Mouse (Mus musculus) midbrain, embryonic 12.5 days (tissue): ENCODE data around the gene Mrnip. TPM values are rescaled to one million over a fixed set of nuclear protein-coding genes. Genes with fewer than 3 reads are reported as not detected.

ENCODE experiments used
- ATAC-seq: fragments of 200-750 bp; cut with Nextera tagmentation; 2 replicates; pipeline ENCODE4 v1.8.0; 2017; ENCODE audit warnings: low read depth, moderate TSS enrichment, moderate library complexity; ENCODE audit not compliant: low FRiP score
- H3K27ac ChIP-seq: fragments of 300-500 bp; sonication (generic); replicated peaks from 2 replicates; pipeline ENCODE4 v1.5.1; 2016; ENCODE audit warnings: mild to moderate bottlenecking
- H3K27me3 ChIP-seq: fragments of 300-500 bp; sonication (generic); 2 replicates; pipeline ENCODE4 v1.6.1; 2016; ENCODE audit warnings: mild to moderate bottlenecking
- H3K36me3 ChIP-seq: fragments of 300-500 bp; sonication (generic); 2 replicates; pipeline ENCODE4 v1.6.1; 2016
- H3K4me1 ChIP-seq: fragments of 300-500 bp; sonication (generic); 2 replicates; pipeline ENCODE4 v1.6.1; 2016
- H3K4me2 ChIP-seq: fragments of 300-500 bp; sonication (generic); replicated peaks from 2 replicates; pipeline ENCODE4 v1.6.1; 2016; ENCODE audit warnings: mild to moderate bottlenecking, moderate library complexity
- H3K4me3 ChIP-seq: fragments of 300-500 bp; sonication (generic); 2 replicates; pipeline ENCODE4 v1.5.1; 2016; ENCODE audit warnings: mild to moderate bottlenecking
- H3K9ac ChIP-seq: fragments of 300-500 bp; sonication (generic); replicated peaks from 2 replicates; pipeline ENCODE4 v1.6.1; 2016; ENCODE audit warnings: mild to moderate bottlenecking, moderate library complexity
- H3K9me3 ChIP-seq: fragments of 300-500 bp; sonication (generic); 2 replicates; pipeline ENCODE4 v1.6.1; 2016; ENCODE audit warnings: mild to moderate bottlenecking
- WGBS: fragments of 180-500 bp; shearing (Covaris S2); methylation state at CpG from one replicate; pipeline ENCODE4 v1.1.7; 2016; 5-methylcytosine and 5-hydroxymethylcytosine counted together
- microRNA-seq: library from miRNA; unstranded; fragments of <30 nt; microRNA quantifications from one replicate; pipeline ENCODE4, GENCODE M21; 2017
- polyA plus RNA-seq: library from polyadenylated mRNA; unstranded; fragments of >200 nt; fragmentation: Nextera tagmentation; extraction: Ambion mirVana; gene quantifications from 2 replicates; pipeline ENCODE4 v1.2.1, GENCODE M21; 2016

The Mrnip gene
- polyA plus RNA-seq, 1 experiment from 2014 or later: 23.3 TPM

GRCm38 (mm10) chr11:50248473-50249171 is 74.4 kb downstream of the Mrnip start:
- WGBS: 83% methylated on average over 7 of the region's 7 CpGs
- H3K9me3 ChIP-seq: no peaks in the 10 kb centered on the region
- H3K9ac ChIP-seq: no peak overlapping the region
- H3K27me3 ChIP-seq: no peaks in the 10 kb centered on the region
- no peak overlapping the region for H3K4me3 ChIP-seq
- H3K27ac ChIP-seq: no peak overlapping the region
- H3K4me2 ChIP-seq: no peak overlapping the region
- no peak for ATAC-seq
- H3K4me1 ChIP-seq: no peaks in the 10 kb centered on the region
- no peaks in the 10 kb centered on the region for H3K36me3 ChIP-seq

Small RNA genes lying within 50 kb of the gene (microRNA-seq; reads per million reads assigned to microRNA genes)
- gene Mir6919: 1.2 reads per million

Other genes starting within 250 kb of the Mrnip start
- 83.4 and 91.3 TPM in 2 replicates for gene Rnf130, start 149.1 kb upstream of the Mrnip start, polyA plus RNA-seq
- gene Tbc1d9b, start 43.0 kb upstream of the Mrnip start, polyA plus RNA-seq: 41.1 and 45.2 TPM in 2 replicates
- 193 and 203 TPM in 2 replicates for gene Sqstm1, start 36.4 kb downstream of the Mrnip start, polyA plus RNA-seq
- 40.7 and 45.6 TPM in 2 replicates for gene Mgat4b, start 36.4 kb downstream of the Mrnip start, polyA plus RNA-seq
- gene Ltc4s, start 64.2 kb downstream of the Mrnip start, polyA plus RNA-seq: 0.85 and 1.3 TPM in 2 replicates
- gene Maml1, start 117.9 kb downstream of the Mrnip start, polyA plus RNA-seq: 6.4 and 6.6 TPM in 2 replicates
- 282 and 289 TPM in 2 replicates for gene Canx, start 151.2 kb downstream of the Mrnip start, polyA plus RNA-seq
- gene Cby3, start 180.0 kb downstream of the Mrnip start, polyA plus RNA-seq: not detected in 2 replicates
- 699 and 705 TPM in 2 replicates for gene Hnrnph1, start 202.5 kb downstream of the Mrnip start, polyA plus RNA-seq